Mouse (Mus musculus): ENCODE results near the gene Wnt4. TPM values are rescaled to one million over a fixed set of nuclear protein-coding genes. Genes with fewer than 3 reads are reported as not detected.

Gene Wnt4
- not detected for polyA plus RNA-seq (2017; shearing (Covaris generic))

GRCm38 (mm10) chr4:137277166-137277513 lies at the start of gene Wnt4:
Gene Wnt4, plus strand, starts transcription at chr4:137277489.

Other genes with a start within 250 kb of the Wnt4 start
- gene Zbtb40, start 228.7 kb upstream of the Wnt4 start, polyA plus RNA-seq (2017; shearing (Covaris generic)), result 7.4 TPM
- gene Cdc42, start 80.2 kb downstream of the Wnt4 start, polyA plus RNA-seq (2017; shearing (Covaris generic)), result 916 TPM
- not detected for gene Cela3a, start 132.3 kb downstream of the Wnt4 start, polyA plus RNA-seq (2017; shearing (Covaris generic))
- gene Cela3b, start 153.1 kb downstream of the Wnt4 start, polyA plus RNA-seq (2017; shearing (Covaris generic)), result not detected
- not detected for gene 1700013G24Rik, start 175.8 kb downstream of the Wnt4 start, polyA plus RNA-seq (2017; shearing (Covaris generic))
- gene Hspg2, start 191.3 kb downstream of the Wnt4 start, polyA plus RNA-seq (2017; shearing (Covaris generic)), result not detected

Data from effector memory CD4-positive, alpha-beta T cell, adult 5 months (primary cell).